8 mouse cellular contexts compared by ENCODE assay signal in genomic region chr5:93207555-93207954, GRCm38 (mm10). TPM values are rescaled to one million over a fixed set of nuclear protein-coding genes. Genes with fewer than 3 reads are reported as not detected.
A peak's percentile ranks its signal among the peaks of the same experiment; 100 is the strongest.
DNase-seq lines count a peak whose midpoint lies in the region; ATAC-seq and TF ChIP-seq lines count a peak whose summit lies in the region.

No protein-coding gene starts in this region.

- TF ChIP-seq CTCF in testis, adult 2 months (IDR thresholded peaks at IDR 0.05; ENCODE audit: control insufficient read depth, insufficient read depth, insufficient replicate concordance, low read depth, low read length), result no peak

- peak overlapping the region; percentile 98 for H3K9ac ChIP-seq in heart, embryonic 14.5 days (ENCODE audit: low read length)
- no peak overlapping the region for H3K9ac ChIP-seq in limb, embryonic 11.5 days (ENCODE audit: low read length)

- no peaks in the 10 kb centered on the region for H3K9me3 ChIP-seq in heart, embryonic 14.5 days (ENCODE audit: control insufficient read depth, low read length)
- no peaks in the 10 kb centered on the region for H3K9me3 ChIP-seq in limb, embryonic 11.5 days (ENCODE audit: control insufficient read depth, low read length)

- peaks cover 0 to 23% of the 10 kb centered on the region in 2 experiments; a peak in 1 of 4 replicates for H3K4me1 ChIP-seq in heart, embryonic 14.5 days (ENCODE audit: control insufficient read depth in 2 of 2, insufficient read depth in 2 of 2, low read length in 2 of 2)
- no peaks in the 10 kb centered on the region for H3K4me1 ChIP-seq in testis, adult 2 months (ENCODE audit: control insufficient read depth, insufficient read depth, low read length)
- peaks cover 8% of the 10 kb centered on the region; the same call in 1 of the 2 replicates for H3K4me1 ChIP-seq in limb, embryonic 11.5 days (ENCODE audit: control insufficient read depth, insufficient read depth, low read length)

- H3K36me3 ChIP-seq in heart, embryonic 14.5 days (ENCODE audit: control insufficient read depth, insufficient read depth, low read length), result no peaks in the 10 kb centered on the region
- no peaks in the 10 kb centered on the region for H3K36me3 ChIP-seq in testis, adult 2 months (ENCODE audit: control insufficient read depth, insufficient read depth, low read length)
- no peaks in the 10 kb centered on the region for H3K36me3 ChIP-seq in limb, embryonic 11.5 days (ENCODE audit: control insufficient read depth, insufficient read depth, low read length)

- intact Hi-C loops in heart, postnatal 36 days (cut with DNase I), result loop anchor here (5.0 kb wide), 1 partner anchor 115 kb away; no protein-coding TSS in a partner anchor
- intact Hi-C loops in left cerebral cortex, postnatal 14 days (cut with DNase I), result loop anchor here (5.0 kb wide), 1 partner anchor 115 kb away; no protein-coding TSS in a partner anchor

- 0 out of 4 replicates have a peak overlapping the region, but pooled peaks of 1 of the 2 experiments have one; percentile 90 for H3K4me3 ChIP-seq in heart, embryonic 14.5 days (ENCODE audit: control insufficient read depth in 1 of 2, insufficient read depth in 1 of 2, low read depth in 1 of 2, low read length in 2 of 2)
- peak overlapping the region; percentile 8; the same call in 1 of the 2 replicates for H3K4me3 ChIP-seq in testis, adult 2 months (ENCODE audit: control insufficient read depth, low read depth, low read length)
- H3K4me3 ChIP-seq in limb, embryonic 11.5 days (ENCODE audit: low read depth, low read length), result no peak overlapping the region

- no peaks in the 10 kb centered on the region for H3K27me3 ChIP-seq in heart, embryonic 14.5 days (ENCODE audit: control insufficient read depth, insufficient read depth, low read length)
- H3K27me3 ChIP-seq in testis, adult 2 months (ENCODE audit: control insufficient read depth, insufficient read depth, low read length), result no peaks in the 10 kb centered on the region
- H3K27me3 ChIP-seq in limb, embryonic 11.5 days (ENCODE audit: control insufficient read depth, insufficient read depth, low read length), result no peaks in the 10 kb centered on the region

- H3K4me2 ChIP-seq in heart, embryonic 14.5 days (ENCODE audit: low read length), result peak overlapping the region; percentile 64
- H3K4me2 ChIP-seq in limb, embryonic 11.5 days (ENCODE audit: low read depth, severe bottlenecking), result peak overlapping the region; percentile 10; the same call in 1 of the 2 replicates

- WGBS in heart, embryonic 14.5 days, result 73% methylated on average over 1 of the region's 1 CpGs
- WGBS in limb, embryonic 11.5 days, result 74% methylated on average over 1 of the region's 1 CpGs

- DNase-seq in heart, postnatal 36 days, result no peak
- no peak for DNase-seq in testis, postnatal 14 days (ENCODE audit: low spot score)
- no peak for DNase-seq in limb, embryonic 11.5 days (ENCODE audit: low spot score)
- no peak for DNase-seq in yolk sac, embryonic 10.5 days (ENCODE audit: low spot score)
- no peak for DNase-seq in gastrocnemius, postnatal 25 days
- DNase-seq in left cerebral cortex, postnatal 14 days (ENCODE audit: low spot score in 2 of 2), result no peak

- TF ChIP-seq POLR2A in testis, adult 2 months (IDR thresholded peaks at IDR 0.05; ENCODE audit: control insufficient read depth, low read depth, low read length), result no peak

- ATAC-seq in heart, embryonic 14.5 days (ENCODE audit: insufficient number of reproducible peaks, insufficient read depth, low FRiP score, low read depth), result no peak
- no peak for ATAC-seq in limb, embryonic 11.5 days (ENCODE audit: insufficient number of reproducible peaks, low FRiP score, low TSS enrichment, low read depth)

- peak overlapping the region in 1 of 2 experiments; percentile 94; a peak in 2 of 4 replicates for H3K27ac ChIP-seq in heart, embryonic 14.5 days (replicated peaks in 1 of 2; ENCODE audit: control insufficient read depth in 1 of 2, insufficient read depth in 1 of 2, low read depth in 2 of 2, low read length in 2 of 2)
- H3K27ac ChIP-seq in testis, adult 2 months (ENCODE audit: control insufficient read depth, insufficient read depth, low read depth, low read length), result no peak overlapping the region
- H3K27ac ChIP-seq in limb, embryonic 11.5 days (replicated peaks; ENCODE audit: low read depth, low read length), result no peak overlapping the region

RNA-seq across cellular contexts. Expression of gene 2010109A12Rik, which starts 1.2 kb away (rescaled TPM):
- 1.7 and 2.2 TPM in 2 replicates for polyA plus RNA-seq in heart, embryonic 14.5 days (2014; fragmentation: Nextera tagmentation; extraction: Ambion mirVana)
- total RNA-seq in heart, postnatal 36 days (2021), result under 1 TPM in 1 of 2 experiments, not detected in 1; 0.68 TPM
- 4.4 and 8.5 TPM in 2 replicates for polyA plus RNA-seq in testis, adult 2 months (2012; rRNA removed)
- 1.9 and 2.3 TPM in 2 replicates for polyA plus RNA-seq in limb, embryonic 11.5 days (2014; fragmentation: Nextera tagmentation; extraction: Ambion mirVana)
- under 1 TPM; 0.31 to 0.64 TPM for total RNA-seq in gastrocnemius, postnatal 25 days (2021)
- total RNA-seq in left cerebral cortex, postnatal 14 days (2021), result 1 to 10 TPM in 1 of 2 experiments, under 1 TPM in 1; 0.42 to 1.4 TPM

RNA-seq across cellular contexts. Expression of gene Ccni, which starts 1.3 kb away (rescaled TPM):
- polyA plus RNA-seq in heart, embryonic 14.5 days (2014; fragmentation: Nextera tagmentation; extraction: Ambion mirVana), result 127 and 142 TPM in 2 replicates
- total RNA-seq in heart, postnatal 36 days (2021), result 100 to 1,000 TPM; 167 to 188 TPM
- polyA plus RNA-seq in testis, adult 2 months (2012; rRNA removed), result 138 and 146 TPM in 2 replicates
- 147 and 161 TPM in 2 replicates for polyA plus RNA-seq in limb, embryonic 11.5 days (2014; fragmentation: Nextera tagmentation; extraction: Ambion mirVana)
- total RNA-seq in gastrocnemius, postnatal 25 days (2021), result 10 to 100 TPM; 63.6 to 64.1 TPM
- 100 to 1,000 TPM; 304 to 308 TPM for total RNA-seq in left cerebral cortex, postnatal 14 days (2021)

RNA-seq across cellular contexts. Expression of gene Ccng2, which starts 59.5 kb away (rescaled TPM):
- polyA plus RNA-seq in heart, embryonic 14.5 days (2014; fragmentation: Nextera tagmentation; extraction: Ambion mirVana), result 43.8 and 44.2 TPM in 2 replicates
- total RNA-seq in heart, postnatal 36 days (2021), result 10 to 100 TPM; 19.2 to 20.8 TPM
- polyA plus RNA-seq in testis, adult 2 months (2012; rRNA removed), result 4.8 and 5.5 TPM in 2 replicates
- polyA plus RNA-seq in limb, embryonic 11.5 days (2014; fragmentation: Nextera tagmentation; extraction: Ambion mirVana), result 79.1 and 86.8 TPM in 2 replicates
- total RNA-seq in gastrocnemius, postnatal 25 days (2021), result 1 to 10 TPM; 8.6 to 9.9 TPM
- 10 to 100 TPM; 38.4 to 40.9 TPM for total RNA-seq in left cerebral cortex, postnatal 14 days (2021)
